9 mouse cellular contexts compared by ENCODE assay signal in the genomic region with DNA sequence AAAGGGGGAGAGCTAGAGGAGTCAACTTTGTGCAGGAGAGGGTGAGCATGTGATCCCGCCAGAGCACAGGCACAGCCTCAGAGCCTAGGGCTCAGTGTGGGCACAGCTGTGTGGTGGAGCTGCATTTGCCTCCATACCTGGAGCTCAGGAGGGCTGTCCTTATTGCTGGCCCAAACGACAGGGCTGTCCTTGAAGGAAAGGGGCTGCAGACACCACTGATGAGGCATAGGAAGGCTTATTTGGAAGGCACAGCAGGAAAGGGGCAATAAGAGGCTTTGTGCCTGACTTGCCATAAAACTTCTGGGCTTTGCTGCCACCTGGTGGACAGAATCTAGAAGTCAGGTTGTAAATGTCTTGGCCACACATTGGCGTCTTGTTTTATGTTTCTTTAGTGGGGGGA. TPM values are rescaled to one million over a fixed set of nuclear protein-coding genes. Genes with fewer than 3 reads are reported as not detected.
A peak's percentile ranks its signal among the peaks of the same experiment; 100 is the strongest.
DNase-seq lines count a peak whose midpoint lies in the region; ATAC-seq and TF ChIP-seq lines count a peak whose summit lies in the region.
"Had no signal": no experiment of that assay in that cellular context is flagged by ENCODE, and none has a peak within 500 bp of the region (broad histone marks: within the 10 kb centered on the region; RNA-seq: fewer than 3 reads in every experiment).

No protein-coding gene starts in this region.

- no peak for ATAC-seq in heart, embryonic 11.5 days (replicated peaks; ENCODE audit: insufficient number of reproducible peaks, low FRiP score, low TSS enrichment)
- ATAC-seq in embryonic facial prominence, embryonic 14.5 days (ENCODE audit: low read depth) = no peak
- 0 out of 2 replicates have a peak, but pooled peaks have one; percentile 65 for ATAC-seq in megakaryocyte-erythroid progenitor cell, adult 5-6 weeks (replicated peaks; ENCODE audit: low FRiP score, low TSS enrichment, poor library complexity, severe bottlenecking)

- H3K4me2 ChIP-seq in heart, embryonic 11.5 days = no peak overlapping the region
- H3K4me2 ChIP-seq in embryonic facial prominence, embryonic 14.5 days (ENCODE audit: low read depth, low read length) = no peak overlapping the region

- no peaks in the 10 kb centered on the region for H3K4me1 ChIP-seq in heart, embryonic 11.5 days (ENCODE audit: control insufficient read depth, insufficient read depth, low read length)
- no peaks in the 10 kb centered on the region for H3K4me1 ChIP-seq in bone marrow macrophage, adult 2 months (ENCODE audit: control insufficient read depth, insufficient read depth, low read length)
- H3K4me1 ChIP-seq in embryonic facial prominence, embryonic 14.5 days (ENCODE audit: control insufficient read depth, insufficient read depth, low read length) = no peaks in the 10 kb centered on the region

- TF ChIP-seq POLR2A in bone marrow macrophage, adult 2 months (IDR thresholded peaks at IDR 0.05; ENCODE audit: borderline replicate concordance, low read depth, low read length) = no peak

- no peak overlapping the region for H3K4me3 ChIP-seq in heart, embryonic 11.5 days (ENCODE audit: low read depth, low read length)
- no peak overlapping the region for H3K4me3 ChIP-seq in bone marrow macrophage, adult 2 months (ENCODE audit: insufficient read depth, low read length)
- H3K4me3 ChIP-seq in embryonic facial prominence, embryonic 14.5 days (ENCODE audit: low read depth, low read length) = no peak overlapping the region
- H3K4me3 ChIP-seq: myocyte had no signal

- H3K36me3 ChIP-seq in heart, embryonic 11.5 days (ENCODE audit: control insufficient read depth, insufficient read depth, low read length) = no peaks in the 10 kb centered on the region
- H3K36me3 ChIP-seq in embryonic facial prominence, embryonic 14.5 days (ENCODE audit: control insufficient read depth, insufficient read depth, low read length) = no peaks in the 10 kb centered on the region

- no peak overlapping the region for H3K9ac ChIP-seq in heart, embryonic 11.5 days (ENCODE audit: low read depth, low read length)
- no peak overlapping the region for H3K9ac ChIP-seq in embryonic facial prominence, embryonic 14.5 days (ENCODE audit: low read depth, low read length)

- no peaks in the 10 kb centered on the region for H3K9me3 ChIP-seq in heart, embryonic 11.5 days (replicated peaks; ENCODE audit: control insufficient read depth, low read length)
- no peaks in the 10 kb centered on the region for H3K9me3 ChIP-seq in embryonic facial prominence, embryonic 14.5 days (ENCODE audit: control insufficient read depth, low read length)

- peak; percentile 43; the same call in 1 of the 2 replicates for TF ChIP-seq CTCF in bone marrow macrophage, adult 2 months (IDR thresholded peaks at IDR 0.05; ENCODE audit: low read depth, low read length)

- intact Hi-C loops in heart, postnatal 10 days (cut with DNase I) = loop anchor here (1.0 kb wide), 3 partner anchors 34 to 248 kb away; no protein-coding TSS in a partner anchor

- peak; percentile 67 for DNase-seq in heart, adult 8-10 months (ENCODE audit: low spot score)
- DNase-seq in embryonic facial prominence, embryonic 14.5 days (ENCODE audit: low spot score) = peak; percentile 79
- DNase-seq in heart, postnatal 10 days = peak; percentile 73 to 85
- peak; percentile 70 to 89 for DNase-seq in layer of hippocampus, postnatal 25 days (ENCODE audit: extremely low spot score in 1 of 2, low spot score in 1 of 2)
- DNase-seq in skeletal muscle tissue, adult 2 months (ENCODE audit: low read depth, low spot score) = peak; percentile 62

- WGBS in heart, embryonic 11.5 days (ENCODE audit: insufficient replicate concordance) = 29% methylated on average over 3 of the region's 3 CpGs
- 32% methylated on average over 3 of the region's 3 CpGs for WGBS in embryonic facial prominence, embryonic 14.5 days

- peaks cover 9% of the 10 kb centered on the region for H3K27me3 ChIP-seq in heart, embryonic 11.5 days (ENCODE audit: control insufficient read depth, insufficient read depth, low read length)
- H3K27me3 ChIP-seq in embryonic facial prominence, embryonic 14.5 days (replicated peaks; ENCODE audit: control insufficient read depth, insufficient read depth, low read length) = peaks cover 5% of the 10 kb centered on the region; the same call in 1 of the 2 replicates

- no peak overlapping the region for H3K27ac ChIP-seq in heart, embryonic 11.5 days (ENCODE audit: low read depth, low read length)
- no peak overlapping the region for H3K27ac ChIP-seq in bone marrow macrophage, adult 2 months (ENCODE audit: insufficient read depth, low read depth, low read length)
- H3K27ac ChIP-seq in embryonic facial prominence, embryonic 14.5 days (replicated peaks; ENCODE audit: low read depth, low read length) = no peak overlapping the region

RNA-seq across cellular contexts. Expression of a gene that starts 16.9 kb away (rescaled TPM):
- total RNA-seq in heart, adult 8-10 months (2022) = under 1 TPM in 2 of 4 experiments, not detected in 2; 0.24 to 0.28 TPM
- 0.14 and 0.25 TPM in 2 replicates for polyA plus RNA-seq in heart, embryonic 11.5 days (2014; fragmentation: Nextera tagmentation; extraction: Ambion mirVana)
- polyA plus RNA-seq in bone marrow macrophage, adult 2 months (2012; ENCODE audit: insufficient read depth, insufficient read length, missing spikeins) = not detected in 2 replicates
- 3.4 and 4.4 TPM in 2 replicates for polyA plus RNA-seq in embryonic facial prominence, embryonic 14.5 days (2014; fragmentation: Nextera tagmentation; extraction: Ambion mirVana)
- not detected for total RNA-seq in heart, postnatal 10 days (2021)
- 10 to 100 TPM; 13.4 to 14.3 TPM for total RNA-seq in layer of hippocampus, postnatal 25 days (2021)
- total RNA-seq in megakaryocyte-erythroid progenitor cell, adult 5-6 weeks (2014; fragmentation: Nextera tagmentation) = not detected in 2 replicates
- total RNA-seq in megakaryocyte-erythroid progenitor cell, adult 5-6 weeks (2017) = not detected in 2 replicates
- polyA plus RNA-seq: myocyte had no signal

RNA-seq across cellular contexts. Expression of a gene that starts 58.0 kb away (rescaled TPM):
- 100 to 1,000 TPM; 105 to 204 (median 152) TPM for total RNA-seq in heart, adult 8-10 months (2022)
- polyA plus RNA-seq in heart, embryonic 11.5 days (2014; fragmentation: Nextera tagmentation; extraction: Ambion mirVana) = 0.57 and 0.75 TPM in 2 replicates
- 2.7 and 2.9 TPM in 2 replicates for polyA plus RNA-seq in bone marrow macrophage, adult 2 months (2012; ENCODE audit: insufficient read depth, insufficient read length, missing spikeins)
- polyA plus RNA-seq in embryonic facial prominence, embryonic 14.5 days (2014; fragmentation: Nextera tagmentation; extraction: Ambion mirVana) = 2.2 and 4.1 TPM in 2 replicates
- 100 to 1,000 TPM in 1 of 2 experiments, 10 to 100 TPM in 1; 25.5 to 199 TPM for total RNA-seq in heart, postnatal 10 days (2021)
- 100 to 1,000 TPM; 103 TPM for total RNA-seq in layer of hippocampus, postnatal 25 days (2021)
- 3.4 and 4.0 TPM in 2 replicates for total RNA-seq in megakaryocyte-erythroid progenitor cell, adult 5-6 weeks (2014; fragmentation: Nextera tagmentation)
- total RNA-seq in megakaryocyte-erythroid progenitor cell, adult 5-6 weeks (2017) = 2.3 and 6.4 TPM in 2 replicates
- polyA plus RNA-seq: myocyte had no signal

Comparison
In these comparisons a context has a peak if more than half of its experiments do, and no peak if none do; other contexts are left out.
1. RNA of a gene that starts 16.9 kb away (total RNA-seq): 13.4 to 14.3 TPM in layer of hippocampus, postnatal 25 days; 0.24 to 0.28 TPM in heart, adult 8-10 months, not detected in heart, postnatal 10 days and not detected in megakaryocyte-erythroid progenitor cell, adult 5-6 weeks; every median in the first group is over 10 times any median in the second.
2. Peak in every context shown above with its lines, with median percentiles within 50 percentile points of each other: DNase-seq.